Mouse (Mus musculus) adrenal gland, postnatal 14 days (tissue): ENCODE results near the gene Slc44a2. TPM values are rescaled to one million over a fixed set of nuclear protein-coding genes. Genes with fewer than 3 reads are reported as not detected.
"Not testable (repeated sequence)": the region's sequence is repeated elsewhere in the genome, so short reads cannot be mapped to it uniquely, and the experiment has no call there.

Source experiments
- DNase-seq: peaks from one replicate; pipeline ENCODE4 v3.0.0; 2021; ENCODE audit warnings: mixed read lengths
- total RNA-seq: library from RNA; stranded (reverse); gene quantifications from 2 replicates; pipeline ENCODE4 v1.2.3, GENCODE M21; 2021

The Slc44a2 gene
- total RNA-seq, 1 experiment from 2014 or later: 40.4 TPM

- no peak for DNase-seq
Observed at GRCm38 (mm10) chr9:21299014-21299413, 21.5 kb upstream of the Slc44a2 start.

GRCm38 (mm10) chr9:21305065-21305464 is 15.4 kb upstream of the Slc44a2 start:
- no peak for DNase-seq

GRCm38 (mm10) chr9:21309150-21309741 is 11.3 kb upstream of the Slc44a2 start:
- no peak for DNase-seq

- no peak for DNase-seq
Observed at GRCm38 (mm10) chr9:21311695-21312094, 8.8 kb upstream of the Slc44a2 start.

GRCm38 (mm10) chr9:21312134-21312533 is 8.4 kb upstream of the Slc44a2 start, which contains the start of gene Ap1m2:
TSS of gene Ap1m2 (minus strand) at chr9:21312337.
- DNase-seq: no peak

- peak; percentile 94 for DNase-seq
Observed at GRCm38 (mm10) chr9:21313394-21313793, 7.1 kb upstream of the Slc44a2 start.

GRCm38 (mm10) chr9:21314367-21315140 is 5.9 kb upstream of the Slc44a2 start:
- no peak for DNase-seq

GRCm38 (mm10) chr9:21315421-21315820 is 5.1 kb upstream of the Slc44a2 start:
- DNase-seq: no peak

GRCm38 (mm10) chr9:21316696-21317095 is 3.8 kb upstream of the Slc44a2 start:
- DNase-seq: no peak

- DNase-seq: no peak
Observed at GRCm38 (mm10) chr9:21318792-21319191, 1.7 kb upstream of the Slc44a2 start.

GRCm38 (mm10) chr9:21319503-21319902 is 995 bp upstream of the Slc44a2 start:
- no peak for DNase-seq

- no peak for DNase-seq
Observed at GRCm38 (mm10) chr9:21320280-21320618, 249 bp upstream of the Slc44a2 start.

- peak; percentile 38 for DNase-seq
Observed at GRCm38 (mm10) chr9:21321513-21321835, 976 bp downstream of the Slc44a2 start.

GRCm38 (mm10) chr9:21322211-21322916 is 1.9 kb downstream of the Slc44a2 start:
- no peak for DNase-seq

- not testable (repeated sequence) for DNase-seq
Observed at GRCm38 (mm10) chr9:21322917-21323297, 2.4 kb downstream of the Slc44a2 start.

- peak; percentile 42 for DNase-seq
Observed at GRCm38 (mm10) chr9:21324269-21324668, 3.8 kb downstream of the Slc44a2 start.

- no peak for DNase-seq
Observed at GRCm38 (mm10) chr9:21327569-21327968, 7.1 kb downstream of the Slc44a2 start.

GRCm38 (mm10) chr9:21328041-21328440 is 7.5 kb downstream of the Slc44a2 start:
- DNase-seq: no peak

GRCm38 (mm10) chr9:21329041-21329440 is 8.5 kb downstream of the Slc44a2 start:
- DNase-seq: peak; percentile 55

- peak; percentile 50 for DNase-seq
Observed at GRCm38 (mm10) chr9:21329699-21330289, 9.3 kb downstream of the Slc44a2 start.

GRCm38 (mm10) chr9:21331365-21332140 is 11.1 kb downstream of the Slc44a2 start:
- no peak for DNase-seq
